In genomic region chr2:26487322-26488021, GRCm38 (mm10) we compare ENCODE assay signal across 9 mouse cellular contexts. TPM values are rescaled to one million over a fixed set of nuclear protein-coding genes. Genes with fewer than 3 reads are reported as not detected.
DNase-seq lines count a peak whose midpoint lies in the region; TF ChIP-seq lines count a peak whose summit lies in the region.
"Had no signal": no experiment of that assay in that cellular context is flagged by ENCODE, and none has a peak within 500 bp of the region (broad histone marks: within the 10 kb centered on the region; RNA-seq: fewer than 3 reads in every experiment).

No protein-coding gene starts in this region.

- intact Hi-C loops in gastrocnemius, adult 2 months (cut with DNase I), result no loop called here

- H3K4me3 ChIP-seq in gastrocnemius, adult 2 months, result peak overlapping the region; percentile 46

- peak; percentile 76 for DNase-seq in gastrocnemius, adult 2 months
- no peak for DNase-seq in gastrocnemius, adult 18-20 months (ENCODE audit: low spot score)
- DNase-seq in cerebellum, adult 9-10 months, result peak; percentile 35
- DNase-seq in frontal cortex, postnatal 14 days (ENCODE audit: low spot score in 2 of 2), result peak; percentile 37 to 72
- peak; percentile 51 for DNase-seq in kidney, postnatal 10 days
- DNase-seq in neural tube, embryonic 10.5 days (ENCODE audit: extremely low spot score, low spot score), result peak; percentile 79
- no peak for DNase-seq in urinary bladder, postnatal 4 days (ENCODE audit: low spot score in 2 of 2)
- no peak for DNase-seq in thymus, postnatal 10 days (ENCODE audit: low spot score in 2 of 2)

- H3K27ac ChIP-seq in gastrocnemius, adult 2 months, result peak overlapping the region; percentile 82
- H3K27ac ChIP-seq: liver, embryonic 14.5 days had no signal

- no peak; the same call in 1 of the 2 replicates for TF ChIP-seq CTCF in gastrocnemius, adult 2 months (IDR thresholded peaks at IDR 0.05)

RNA-seq across cellular contexts. Expression of gene Notch1, which starts 29.0 kb away (rescaled TPM):
- 10 to 100 TPM in 1 of 2 experiments, 1 to 10 TPM in 1; 6.9 to 11.9 TPM for total RNA-seq in gastrocnemius, adult 2 months (2021)
- 10 to 100 TPM in 1 of 2 experiments, 1 to 10 TPM in 1; 6.1 to 10.0 TPM for total RNA-seq in gastrocnemius, adult 18-20 months (2021)

RNA-seq across cellular contexts. Expression of gene Sec16a, which starts 42.5 kb away (rescaled TPM):
- 10 to 100 TPM; 27.2 to 30.4 TPM for total RNA-seq in gastrocnemius, adult 2 months (2021)
- 10 to 100 TPM; 23.5 to 24.8 TPM for total RNA-seq in gastrocnemius, adult 18-20 months (2021)

Comparison
In these comparisons a context has a peak if more than half of its experiments do, and no peak if none do; other contexts are left out.
1. DNase-seq: peak in gastrocnemius, adult 2 months (single experiment), cerebellum, adult 9-10 months (single experiment), frontal cortex, postnatal 14 days (2 of 2), kidney, postnatal 10 days (single experiment) and neural tube, embryonic 10.5 days (single experiment); none in gastrocnemius, adult 18-20 months (single experiment), urinary bladder, postnatal 4 days (0 of 2) and thymus, postnatal 10 days (0 of 2).